Mouse (Mus musculus) neural tube, embryonic 13.5 days (tissue): ENCODE data around the gene Cox7a2l. TPM values are rescaled to one million over a fixed set of nuclear protein-coding genes. Genes with fewer than 3 reads are reported as not detected.

ENCODE experiments used
- ATAC-seq: fragments of 200-750 bp; cut with Nextera tagmentation; 2 replicates; pipeline ENCODE4 v1.8.0; 2017; ENCODE audit warnings: low read depth, mild to moderate bottlenecking, moderate TSS enrichment, moderate library complexity
- H3K27ac ChIP-seq: fragments of 300-500 bp; sonication (generic); replicated peaks from 2 replicates; pipeline ENCODE4 v1.5.1; 2015; ENCODE audit warnings: moderate library complexity, mild to moderate bottlenecking, inconsistent platforms
- H3K27me3 ChIP-seq: fragments of 300-500 bp; sonication (generic); 2 replicates; pipeline ENCODE4 v1.6.1; 2015; ENCODE audit warnings: mild to moderate bottlenecking, inconsistent platforms
- H3K36me3 ChIP-seq: fragments of 300-500 bp; sonication (generic); 2 replicates; pipeline ENCODE4 v1.6.1; 2015; ENCODE audit warnings: mild to moderate bottlenecking, inconsistent platforms
- H3K4me1 ChIP-seq: fragments of 300-500 bp; sonication (generic); replicated peaks from 2 replicates; pipeline ENCODE4 v1.6.1; 2015; ENCODE audit warnings: inconsistent platforms
- H3K4me2 ChIP-seq: fragments of 300-500 bp; sonication (generic); 2 replicates; pipeline ENCODE4 v1.6.1; 2015; ENCODE audit warnings: inconsistent platforms, mild to moderate bottlenecking, moderate library complexity
- H3K4me3 ChIP-seq: fragments of 300-500 bp; sonication (generic); 2 replicates; pipeline ENCODE4 v1.5.1; 2015; ENCODE audit warnings: mild to moderate bottlenecking, inconsistent platforms
- H3K9ac ChIP-seq: fragments of 300-500 bp; sonication (generic); 2 replicates; pipeline ENCODE4 v1.6.1; 2015; ENCODE audit warnings: moderate library complexity, mild to moderate bottlenecking, inconsistent platforms
- H3K9me3 ChIP-seq: fragments of 300-500 bp; sonication (generic); 2 replicates; pipeline ENCODE4 v1.6.1; 2016; ENCODE audit warnings: inconsistent platforms
- WGBS: fragments of 180-500 bp; shearing (Covaris S2); methylation state at CpG from one replicate; pipeline ENCODE4 v1.1.7; 2015; 5-methylcytosine and 5-hydroxymethylcytosine counted together
- polyA plus RNA-seq: library from polyadenylated mRNA; unstranded; fragments of >200 nt; fragmentation: Nextera tagmentation; extraction: Ambion mirVana; gene quantifications from 2 replicates; pipeline ENCODE4 v1.2.1, GENCODE M21; 2015

The Cox7a2l gene
- polyA plus RNA-seq, 1 experiment from 2014 or later: 192 TPM

DNA sequence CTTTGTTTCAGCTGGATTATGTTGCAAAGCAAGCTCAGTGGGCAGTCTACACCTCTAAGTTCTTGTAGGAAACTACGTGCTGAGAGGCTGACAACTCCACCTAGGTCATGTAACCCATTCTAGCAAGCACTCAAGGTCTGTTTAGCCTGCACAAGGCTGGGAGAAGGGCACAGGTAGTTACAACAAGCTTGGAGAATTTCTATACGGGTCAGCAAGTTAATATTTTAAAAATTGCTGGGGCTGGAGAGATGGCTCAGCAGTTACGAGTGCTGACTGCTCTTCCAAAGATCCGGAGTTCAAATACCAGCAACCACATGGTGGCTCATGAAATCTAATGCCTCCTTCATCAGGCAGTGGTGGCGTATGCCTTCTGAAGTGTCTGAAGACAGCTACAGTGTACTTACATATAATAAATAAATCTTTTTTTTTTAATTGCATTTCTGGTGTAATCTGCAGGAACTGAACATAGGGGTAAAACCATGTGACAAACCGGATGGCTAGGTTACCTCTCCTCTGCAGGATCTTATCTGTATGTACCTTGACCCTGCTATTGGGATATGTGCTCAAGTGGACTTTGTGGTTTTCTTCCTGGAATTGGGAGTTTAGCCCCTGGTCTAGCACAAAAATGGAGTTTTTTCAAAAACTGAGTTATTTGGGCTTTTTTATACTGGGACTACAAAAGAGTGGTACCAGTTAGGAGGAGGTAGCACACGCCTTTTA lies 34.2 kb downstream of the Cox7a2l start:
- H3K9ac ChIP-seq: no peak overlapping the region
- 96% methylated on average over 7 of the region's 7 CpGs for WGBS
- H3K4me1 ChIP-seq: peaks cover 6% of the 10 kb centered on the region; the same call in 1 of the 2 replicates
- H3K4me2 ChIP-seq: no peak overlapping the region
- no peak overlapping the region for H3K4me3 ChIP-seq
- H3K9me3 ChIP-seq: no peaks in the 10 kb centered on the region
- ATAC-seq: no peak
- H3K27me3 ChIP-seq: no peaks in the 10 kb centered on the region
- H3K27ac ChIP-seq: no peak overlapping the region
- peaks cover 41% of the 10 kb centered on the region for H3K36me3 ChIP-seq

DNA sequence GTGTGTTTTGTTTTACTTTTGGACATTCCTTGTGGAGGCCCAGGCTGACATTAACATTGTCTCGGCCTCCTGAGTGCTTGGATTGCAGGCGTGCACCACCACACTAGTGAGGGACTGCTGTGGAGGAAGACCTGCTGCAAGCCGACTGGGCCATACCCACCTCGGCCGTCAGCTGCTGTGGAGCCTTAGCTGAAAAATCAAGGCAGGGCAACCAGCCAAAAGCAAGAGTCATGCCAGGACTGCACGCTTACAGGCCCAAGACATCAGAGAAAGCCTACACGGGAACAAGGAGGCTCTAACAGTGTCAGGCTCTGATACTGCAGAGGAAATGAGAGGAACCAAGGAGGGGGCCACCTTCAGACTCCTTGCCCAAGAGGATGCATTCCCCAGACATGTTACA lies 35.6 kb downstream of the Cox7a2l start:
- ATAC-seq: no peak
- H3K9me3 ChIP-seq: no peaks in the 10 kb centered on the region
- no peak overlapping the region for H3K4me2 ChIP-seq
- H3K9ac ChIP-seq: no peak overlapping the region
- peaks cover 55% of the 10 kb centered on the region for H3K36me3 ChIP-seq
- H3K27me3 ChIP-seq: no peaks in the 10 kb centered on the region
- H3K4me3 ChIP-seq: no peak overlapping the region
- 91% methylated on average over 7 of the region's 7 CpGs for WGBS
- H3K27ac ChIP-seq: no peak overlapping the region
- H3K4me1 ChIP-seq: peaks cover 6% of the 10 kb centered on the region; the same call in 1 of the 2 replicates

- WGBS: 94% methylated on average over 12 of the region's 12 CpGs
- H3K27me3 ChIP-seq: no peaks in the 10 kb centered on the region
- ATAC-seq: no peak
- no peaks in the 10 kb centered on the region for H3K4me1 ChIP-seq
- peaks cover 87% of the 10 kb centered on the region for H3K36me3 ChIP-seq
- H3K9me3 ChIP-seq: no peaks in the 10 kb centered on the region
- no peak overlapping the region for H3K9ac ChIP-seq
- no peak overlapping the region for H3K27ac ChIP-seq
- H3K4me3 ChIP-seq: no peak overlapping the region
- no peak overlapping the region for H3K4me2 ChIP-seq
Measured at GRCm38 (mm10) chr17:83477089-83477488, 40.0 kb downstream of the Cox7a2l start.

DNA sequence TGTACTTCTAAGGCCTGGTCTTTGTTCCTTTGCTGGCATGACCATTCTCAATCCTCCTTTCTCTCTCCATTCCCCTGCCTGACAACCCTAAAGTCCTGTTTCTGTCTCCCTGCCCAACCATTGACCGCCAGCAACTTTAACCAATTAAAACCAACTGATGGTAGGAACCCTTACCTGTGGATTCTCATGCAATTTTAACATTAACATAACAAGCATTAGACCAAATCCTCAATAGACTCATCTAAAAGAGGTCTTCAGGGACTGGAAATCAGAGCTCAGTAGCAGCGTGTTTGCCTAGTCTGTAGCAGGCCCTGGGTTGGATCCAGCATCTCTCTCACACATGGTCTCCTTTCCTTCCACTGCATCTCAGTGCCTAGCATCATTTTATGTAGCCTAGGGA lies 47.5 kb downstream of the Cox7a2l start:
- Histone ChIP-seq H3K36me3 (peaks cover 52% of the 10 kb centered on the region), H3K4me3 (no peak overlapping the region), H3K9me3 (no peaks in the 10 kb centered on the region), H3K4me1 (no peaks in the 10 kb centered on the region), H3K9ac (no peak overlapping the region), H3K27me3 (no peaks in the 10 kb centered on the region), H3K27ac (no peak overlapping the region), H3K4me2 (no peak overlapping the region)
- WGBS: 88% methylated on average over 2 of the region's 2 CpGs
- ATAC-seq: no peak

DNA sequence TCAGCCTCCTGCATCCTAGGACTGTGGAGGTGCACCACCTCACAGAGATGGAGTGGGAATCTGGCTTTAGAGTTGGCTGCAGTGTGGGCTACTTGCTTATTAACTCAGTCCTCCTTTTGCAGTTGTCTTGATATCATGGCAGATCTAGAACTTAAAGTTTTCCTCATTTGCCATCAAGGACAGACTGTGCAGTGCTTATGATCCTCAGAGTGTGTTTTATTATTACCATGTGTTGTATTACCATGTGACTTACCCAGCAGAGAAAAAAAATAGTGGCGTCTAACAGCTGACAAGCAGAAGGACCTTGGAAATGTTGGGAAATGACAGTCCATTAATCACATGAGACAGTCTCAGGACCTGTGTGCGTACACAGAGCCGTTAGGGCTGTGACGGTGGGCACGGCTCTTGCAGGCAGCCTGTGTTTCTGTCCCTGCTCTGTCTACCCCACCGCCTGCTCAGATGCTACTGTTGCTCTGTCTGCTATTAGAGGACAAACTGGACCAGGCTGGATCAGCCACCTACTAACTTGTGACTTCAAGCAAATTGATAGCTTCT lies 50.4 kb downstream of the Cox7a2l start:
- H3K27ac ChIP-seq: no peak overlapping the region
- H3K36me3 ChIP-seq: peaks cover 54% of the 10 kb centered on the region
- H3K9ac ChIP-seq: no peak overlapping the region
- H3K27me3 ChIP-seq: no peaks in the 10 kb centered on the region
- ATAC-seq: no peak
- H3K9me3 ChIP-seq: no peaks in the 10 kb centered on the region
- H3K4me1 ChIP-seq: no peaks in the 10 kb centered on the region
- no peak overlapping the region for H3K4me2 ChIP-seq
- H3K4me3 ChIP-seq: no peak overlapping the region
- WGBS: 57% methylated on average over 6 of the region's 6 CpGs

DNA sequence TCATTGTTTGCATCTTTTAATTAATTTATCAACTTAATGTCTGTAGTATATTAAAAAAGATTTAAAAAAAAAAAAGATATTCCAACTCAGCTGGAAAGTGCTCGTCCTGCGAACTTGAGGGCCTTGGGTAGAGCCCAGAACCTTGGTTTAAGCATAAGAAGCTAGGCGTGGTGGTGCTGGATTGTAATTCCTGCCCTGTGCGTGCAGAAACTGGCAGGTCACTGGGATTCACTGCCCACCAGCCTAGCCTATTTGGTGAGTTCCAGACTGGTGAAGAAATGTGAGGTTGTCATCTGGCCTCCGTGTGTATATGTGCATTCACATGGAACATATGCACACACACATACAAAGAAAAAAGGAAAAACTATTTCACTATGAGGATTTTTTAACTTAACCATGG lies 51.2 kb downstream of the Cox7a2l start:
- Histone ChIP-seq H3K36me3 (peaks cover 53% of the 10 kb centered on the region), H3K4me2 (no peak overlapping the region), H3K27ac (no peak overlapping the region), H3K27me3 (no peaks in the 10 kb centered on the region), H3K9ac (no peak overlapping the region), H3K4me1 (no peaks in the 10 kb centered on the region), H3K9me3 (no peaks in the 10 kb centered on the region), H3K4me3 (no peak overlapping the region)
- WGBS: 91% methylated on average over 5 of the region's 5 CpGs
- no peak for ATAC-seq

DNA sequence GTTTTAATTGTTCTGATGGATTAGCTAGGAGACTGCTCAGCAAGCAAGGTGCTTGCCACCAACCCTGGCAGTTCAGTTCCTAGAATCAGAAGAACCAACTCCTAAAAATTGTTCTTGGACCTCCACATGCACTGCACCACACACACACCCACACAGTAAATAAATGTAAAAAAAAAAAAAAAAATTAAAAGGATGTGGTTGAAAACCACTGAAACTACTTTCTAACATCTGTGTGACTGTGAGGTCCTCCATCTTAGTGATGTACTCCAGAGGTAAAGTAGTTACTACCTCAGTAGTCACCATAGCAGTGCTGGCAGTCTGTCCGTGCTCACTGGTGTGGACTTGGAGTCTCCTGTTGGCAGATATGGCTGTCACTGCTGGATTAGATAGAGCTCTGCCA lies 59.9 kb downstream of the Cox7a2l start:
- no peaks in the 10 kb centered on the region for H3K9me3 ChIP-seq
- peaks cover 72% of the 10 kb centered on the region for H3K36me3 ChIP-seq
- no peak overlapping the region for H3K9ac ChIP-seq
- WGBS: 86% methylated on average over 1 of the region's 1 CpGs
- H3K27me3 ChIP-seq: no peaks in the 10 kb centered on the region
- no peak for ATAC-seq
- no peak overlapping the region for H3K27ac ChIP-seq
- no peak overlapping the region for H3K4me2 ChIP-seq
- H3K4me1 ChIP-seq: no peaks in the 10 kb centered on the region
- H3K4me3 ChIP-seq: no peak overlapping the region

DNA sequence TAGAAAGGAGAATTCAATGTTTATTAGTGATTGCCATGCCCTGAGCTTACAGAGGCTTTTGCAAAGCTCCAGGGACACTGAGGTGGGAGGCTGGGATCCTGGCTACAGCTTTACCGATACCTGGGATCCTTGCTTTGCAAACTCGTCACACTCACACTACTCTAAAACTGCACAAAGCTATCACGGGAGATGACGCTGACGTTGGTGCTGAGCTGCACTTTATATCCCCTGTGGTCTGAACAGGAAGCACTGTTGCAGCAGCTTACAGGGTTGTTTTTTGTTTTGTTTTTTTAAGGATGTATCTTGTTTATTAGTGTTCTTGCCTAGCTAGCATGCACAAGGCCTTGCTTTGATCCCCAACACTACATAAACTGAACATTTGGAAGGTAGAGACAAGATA lies 63.5 kb downstream of the Cox7a2l start:
- peaks cover 74% of the 10 kb centered on the region for H3K36me3 ChIP-seq
- H3K9ac ChIP-seq: no peak overlapping the region
- 88% methylated on average over 5 of the region's 5 CpGs for WGBS
- no peak overlapping the region for H3K27ac ChIP-seq
- no peaks in the 10 kb centered on the region for H3K9me3 ChIP-seq
- H3K4me1 ChIP-seq: no peaks in the 10 kb centered on the region
- no peak overlapping the region for H3K4me3 ChIP-seq
- H3K4me2 ChIP-seq: no peak overlapping the region
- ATAC-seq: no peak
- H3K27me3 ChIP-seq: no peaks in the 10 kb centered on the region

GRCm38 (mm10) chr17:83452451-83452850 lies 64.7 kb downstream of the Cox7a2l start:
- Histone ChIP-seq H3K9ac (no peak overlapping the region), H3K27ac (no peak overlapping the region), H3K27me3 (no peaks in the 10 kb centered on the region), H3K4me2 (no peak overlapping the region), H3K36me3 (peaks cover 63% of the 10 kb centered on the region), H3K4me1 (no peaks in the 10 kb centered on the region), H3K4me3 (no peak overlapping the region), H3K9me3 (no peaks in the 10 kb centered on the region)
- ATAC-seq: no peak
- WGBS: 93% methylated on average over 8 of the region's 8 CpGs

Other genes with a start within 250 kb of the Cox7a2l start
- 31.6 and 37.6 TPM in 2 replicates for gene Eml4, start 166.4 kb downstream of the Cox7a2l start, polyA plus RNA-seq
- not detected in 2 replicates for gene Kcng3, start 114.6 kb upstream of the Cox7a2l start, polyA plus RNA-seq
- gene Mta3, start 188.8 kb upstream of the Cox7a2l start, polyA plus RNA-seq: 38.6 and 43.5 TPM in 2 replicates